Mouse (Mus musculus): ENCODE results near the gene Lmntd1.

- no peak for TF ChIP-seq CTCF (IDR thresholded peaks at IDR 0.05; ENCODE audit: low read depth, low read length)
- TF ChIP-seq POLR2A (IDR thresholded peaks at IDR 0.05; ENCODE audit: borderline replicate concordance, low read depth, low read length): no peak
These were observed 23.4 kb downstream of the Lmntd1 start for GRCm38 (mm10) chr6:145590501-145591293.
